Mouse (Mus musculus) layer of hippocampus, postnatal 10 days (tissue): ENCODE results near the gene Cfap61. TPM values are rescaled to one million over a fixed set of nuclear protein-coding genes. Genes with fewer than 3 reads are reported as not detected.

Experiments used
- DNase-seq, 2 experiments: peaks; one replicate each; pipeline ENCODE4 v3.0.0; 2021; ENCODE audit warnings: low spot score in 2 of 2
- total RNA-seq, 2 experiments: library from RNA; stranded (reverse); gene quantifications; 2 replicates each; pipeline ENCODE4 v1.2.3; 2021

The Cfap61 gene
- total RNA-seq, 2 experiments from 2014 or later = 3.6 to 4.1 TPM

GRCm38 (mm10) chr2:146009596-146010349 is 75.2 kb downstream of the Cfap61 start:
- no peak for DNase-seq

DNA sequence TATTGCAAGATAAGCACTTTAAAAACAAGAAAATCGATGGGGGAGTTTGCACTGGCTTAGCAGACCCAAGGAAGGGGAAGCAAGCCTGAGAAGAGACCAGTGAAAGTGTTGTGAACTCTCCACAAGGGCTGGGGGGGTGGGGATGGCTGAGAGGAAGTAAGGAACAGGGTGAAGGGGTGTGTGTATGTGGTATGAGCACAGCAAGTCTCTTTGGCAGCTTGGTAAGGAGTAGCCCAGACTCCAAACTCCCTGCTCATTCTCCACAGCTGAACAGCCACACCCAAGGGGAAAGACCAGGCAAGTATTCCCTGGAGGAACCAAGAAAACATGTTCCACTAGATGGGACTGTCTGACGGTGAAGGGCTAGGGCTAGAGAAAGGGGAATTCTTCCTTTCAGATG is 76.2 kb downstream of the Cfap61 start:
- DNase-seq = no peak

- no peak for DNase-seq
Observed at GRCm38 (mm10) chr2:146015341-146016186, 81.0 kb downstream of the Cfap61 start.

- DNase-seq = no peak
Observed at GRCm38 (mm10) chr2:146022846-146023245, 88.3 kb downstream of the Cfap61 start.

DNA sequence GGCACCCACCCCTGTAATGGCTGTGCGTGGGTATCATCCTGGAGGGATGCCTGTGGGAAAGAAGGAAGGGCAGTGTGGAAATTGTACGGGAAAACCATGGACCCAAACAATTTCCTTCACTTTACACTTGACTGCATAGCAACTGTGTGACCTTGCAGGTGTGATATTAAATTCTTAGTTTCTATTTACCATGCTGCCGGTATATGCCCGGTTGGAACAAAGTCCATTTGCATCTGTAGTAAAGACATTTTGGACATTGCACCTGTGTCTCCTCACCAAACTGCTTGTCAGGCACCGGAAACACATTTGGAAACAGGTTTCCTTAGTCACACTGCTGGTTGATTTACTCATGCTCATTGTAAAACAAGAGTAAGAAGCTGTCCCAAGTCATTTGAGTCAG is 109.1 kb downstream of the Cfap61 start:
- no peak for DNase-seq

GRCm38 (mm10) chr2:146044926-146045890 is 110.6 kb downstream of the Cfap61 start:
- DNase-seq = peak; percentile 70 to 72

GRCm38 (mm10) chr2:146047691-146048090 is 113.1 kb downstream of the Cfap61 start:
- no peak for DNase-seq

DNA sequence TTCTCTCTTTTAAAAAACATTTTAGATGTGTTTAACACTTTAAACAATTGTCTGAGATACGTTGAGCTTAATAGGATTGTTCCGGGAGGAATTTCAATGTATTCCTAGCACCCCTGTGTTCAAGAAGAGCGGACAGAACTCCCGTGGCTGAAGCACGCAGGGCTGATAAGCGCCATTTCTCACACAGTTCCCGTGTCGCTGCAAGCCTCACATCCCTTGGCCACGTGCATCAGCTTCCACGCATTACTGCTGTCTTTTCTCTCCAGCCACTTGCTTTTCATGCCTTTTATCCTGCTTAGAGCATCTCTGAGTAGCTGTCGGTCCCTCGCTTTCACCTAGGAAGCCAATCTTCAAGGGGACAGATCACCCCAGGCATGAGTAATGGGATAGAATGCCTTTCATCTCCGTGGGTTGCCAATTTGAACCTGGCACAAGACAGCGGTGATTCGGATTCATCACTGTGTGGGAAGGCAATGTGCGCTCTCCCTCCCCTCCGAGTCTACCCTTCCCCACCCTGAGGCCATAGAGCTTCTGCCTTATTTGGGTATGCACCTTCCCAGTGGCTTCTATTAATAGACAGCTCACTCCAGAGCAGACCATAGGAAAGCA is 113.7 kb downstream of the Cfap61 start:
- DNase-seq = no peak

GRCm38 (mm10) chr2:146049339-146049738 is 114.8 kb downstream of the Cfap61 start:
- no peak for DNase-seq

- no peak for DNase-seq
Observed at GRCm38 (mm10) chr2:146050069-146050468, 115.5 kb downstream of the Cfap61 start.

DNA sequence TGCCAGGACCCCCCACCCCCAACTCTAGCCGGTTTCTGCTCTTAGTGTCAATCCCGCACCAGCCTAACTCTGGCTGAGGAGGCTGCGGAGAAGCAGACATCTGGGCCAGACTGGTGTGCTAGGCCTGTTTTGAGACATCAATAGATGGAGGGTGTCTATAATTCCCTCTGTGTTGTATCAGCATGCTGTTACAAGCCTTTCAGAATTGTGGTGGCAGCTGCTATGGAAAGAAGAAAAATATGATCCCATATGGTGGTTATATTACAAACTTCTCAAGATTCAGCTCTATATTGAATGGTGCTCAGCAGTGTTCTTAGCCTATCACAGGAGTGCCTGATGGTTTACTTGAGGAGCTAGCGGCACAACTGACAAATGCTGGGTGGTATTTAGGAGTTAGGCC is 116.8 kb downstream of the Cfap61 start:
- no peak for DNase-seq

- DNase-seq = no peak
Observed at GRCm38 (mm10) chr2:146057123-146057522, 122.5 kb downstream of the Cfap61 start.

- DNase-seq = no peak
Observed at GRCm38 (mm10) chr2:146058791-146059190, 124.2 kb downstream of the Cfap61 start.

DNA sequence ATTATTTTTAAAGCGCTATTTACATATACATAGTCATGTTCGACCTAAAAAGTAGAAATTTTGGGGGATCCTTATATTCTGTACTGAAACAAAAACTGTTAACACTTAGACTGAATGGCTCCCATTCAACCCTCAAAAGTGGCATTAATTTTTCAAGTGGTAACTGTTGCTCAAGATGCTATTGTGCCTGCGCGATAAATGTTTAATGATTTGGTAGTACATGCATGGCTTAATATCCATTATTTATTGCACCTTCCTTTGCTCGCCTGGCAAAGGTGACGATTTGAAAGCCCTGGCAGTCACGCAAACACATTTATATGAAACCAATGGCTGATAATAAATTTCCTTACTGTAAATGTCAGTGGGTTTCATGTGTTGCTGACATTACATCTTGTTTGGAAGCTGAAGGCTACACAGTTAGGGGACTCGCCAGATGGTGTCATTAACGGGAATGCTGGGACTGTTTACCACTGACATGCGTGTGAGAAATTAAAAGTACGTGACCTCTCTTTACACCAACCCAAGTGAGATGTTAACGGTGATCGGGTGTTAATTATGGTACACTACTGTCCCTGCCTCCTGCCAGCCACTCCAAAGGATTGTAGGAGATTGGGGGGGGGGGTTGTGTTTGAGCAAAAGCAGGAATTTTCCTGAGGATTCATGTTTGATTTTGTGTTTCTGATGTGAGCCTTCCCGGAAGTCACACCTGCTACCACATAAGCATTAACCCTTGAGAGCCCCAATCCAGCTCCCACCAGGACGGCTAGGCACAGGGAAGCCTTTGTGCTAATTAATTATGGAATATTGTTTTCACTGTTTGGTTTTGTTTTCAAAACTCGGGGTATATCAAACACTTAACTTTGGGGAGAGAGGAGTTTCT is 127.1 kb downstream of the Cfap61 start:
- no peak for DNase-seq

GRCm38 (mm10) chr2:146062330-146063092 is 127.9 kb downstream of the Cfap61 start:
- no peak for DNase-seq

DNA sequence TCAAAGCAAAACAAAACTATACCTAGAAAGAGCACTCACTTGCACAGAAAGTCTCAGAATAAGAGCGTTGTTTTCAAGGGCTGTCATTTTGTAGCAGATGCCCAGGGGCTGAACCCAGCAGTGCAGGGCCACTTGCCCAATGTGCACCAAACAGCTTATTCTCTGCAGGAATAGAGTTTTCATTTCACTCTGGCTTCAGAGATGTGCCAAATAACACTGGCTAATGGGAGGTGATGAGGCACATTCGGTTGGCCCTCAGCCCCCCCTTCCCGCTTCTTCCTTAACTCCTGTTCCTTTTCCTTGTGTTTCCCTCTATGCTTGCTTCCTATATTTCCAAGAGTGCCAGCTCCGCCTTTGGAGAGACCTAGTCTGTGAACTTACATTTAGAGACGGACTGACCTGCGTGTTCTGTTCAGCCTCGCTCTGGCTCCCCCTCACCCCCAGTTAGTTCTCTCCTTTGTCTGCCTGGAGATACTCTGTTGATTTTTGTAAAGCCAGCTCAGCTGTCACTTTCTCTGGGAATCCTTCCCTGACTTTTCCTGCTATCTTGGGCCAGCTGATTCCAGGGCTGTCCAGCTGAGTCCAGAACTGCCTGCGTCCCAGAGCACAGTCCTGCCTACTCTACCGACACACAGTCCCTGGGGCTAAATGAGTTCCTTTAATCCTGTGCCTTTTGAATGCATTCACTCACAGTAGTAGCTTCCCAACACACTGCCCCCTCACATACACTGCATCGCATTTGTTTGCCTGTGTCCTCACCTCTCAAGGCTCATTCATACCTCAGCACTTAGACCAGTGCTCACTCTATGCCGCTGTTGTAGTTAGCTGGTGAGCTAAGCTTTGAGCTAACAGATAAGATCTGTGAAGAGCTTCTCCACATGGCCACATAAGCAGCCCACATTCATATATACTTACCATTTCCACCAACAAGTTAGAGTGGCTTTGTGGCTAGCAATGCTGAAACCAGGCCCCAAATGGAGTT is 128.8 kb downstream of the Cfap61 start:
- no peak for DNase-seq

- no peak for DNase-seq
Observed at GRCm38 (mm10) chr2:146067364-146067763, 132.8 kb downstream of the Cfap61 start.

DNA sequence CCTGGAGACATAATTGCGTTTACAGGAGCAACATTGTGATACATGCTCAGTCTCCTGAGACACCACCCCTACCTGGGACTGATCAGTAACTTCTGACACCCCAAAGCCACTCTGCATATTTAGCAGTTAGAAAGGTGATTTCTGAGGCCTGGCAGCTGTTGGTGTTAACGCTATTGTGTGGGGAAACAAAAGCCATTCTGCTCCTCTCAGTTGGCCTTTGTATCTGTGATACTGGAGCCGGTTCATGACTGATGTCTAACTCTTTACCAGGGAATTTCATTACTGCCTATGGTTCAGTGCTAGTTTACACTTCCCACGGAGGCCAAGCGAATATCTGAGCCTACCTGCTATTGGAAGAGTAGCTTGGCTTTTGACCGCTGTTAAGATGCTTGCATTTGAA is 138.7 kb downstream of the Cfap61 start:
- DNase-seq = no peak
